Mouse (Mus musculus) ES-E14 (cell line): ENCODE measurements at regions not wholly inside any gene's neighbourhood (a gene's known extent, or its start where the extent isn't known, plus 50 kb on each side); places are given as distances from the start of the nearest gene placed in this dataset.
A peak's percentile ranks its signal among the peaks of the same experiment; 100 is the strongest.

Experiments used
- DNase-seq: peaks from one replicate; pipeline ENCODE4 v3.0.0-alpha.2; 2013; ENCODE audit warnings: low read depth, low spot score
- H3K27ac ChIP-seq: 2 replicates; pipeline ENCODE4 v1.5.1; 2012; ENCODE audit warnings: low read depth, mild to moderate bottlenecking, low read length, moderate library complexity, mixed read lengths; ENCODE audit not compliant: poor library complexity, insufficient read depth, severe bottlenecking
- H3K36me3 ChIP-seq: 2 replicates; pipeline ENCODE4 v1.6.1; 2012; ENCODE audit warnings: mild to moderate bottlenecking, low read length, moderate library complexity, mixed read lengths; ENCODE audit not compliant: control insufficient read depth, poor library complexity, insufficient read depth, severe bottlenecking
- H3K4me1 ChIP-seq, 2 experiments: fragments of 150-350 bp in 1 of 2; sonication (generic) in 1 of 2; 2 replicates each; pipeline ENCODE4 v1.6.1; 2012; ENCODE audit warnings: low read length in 2 of 2, mild to moderate bottlenecking in 1 of 2, mixed read lengths in 1 of 2; ENCODE audit not compliant: control insufficient read depth in 2 of 2, insufficient read depth in 2 of 2, poor library complexity in 1 of 2
- H3K4me3 ChIP-seq, 2 experiments: fragments of 150-350 bp in 1 of 2; sonication (generic) in 1 of 2; 2 replicates each; pipeline ENCODE4 v1.5.1; 2012; ENCODE audit warnings: low read length in 2 of 2, low read depth in 1 of 2, mild to moderate bottlenecking in 1 of 2, mixed read lengths in 1 of 2; ENCODE audit not compliant: insufficient read depth in 1 of 2, poor library complexity in 1 of 2, severe bottlenecking in 1 of 2
- H3K9ac ChIP-seq: 2 replicates; pipeline ENCODE4 v1.6.1; 2012; ENCODE audit warnings: low read depth, mild to moderate bottlenecking, low read length, mixed read lengths; ENCODE audit not compliant: poor library complexity, insufficient read depth, severe bottlenecking
- H3K9me3 ChIP-seq: fragments of 150-350 bp; sonication (generic); 2 replicates; pipeline ENCODE4 v1.6.1; 2012; ENCODE audit warnings: low read depth, mild to moderate bottlenecking, low read length; ENCODE audit not compliant: control insufficient read depth, insufficient read depth
- CHD2 ChIP-seq: IDR thresholded peaks from 2 replicates; pipeline ENCODE4 v1.6.1; 2014; ENCODE audit warnings: mild to moderate bottlenecking, low read depth, low read length, inconsistent platforms
- HCFC1 ChIP-seq: IDR thresholded peaks from 2 replicates; pipeline ENCODE4 v1.6.1; 2012; ENCODE audit warnings: low read length, inconsistent platforms, borderline replicate concordance; ENCODE audit not compliant: insufficient read depth
- MAFK ChIP-seq: IDR thresholded peaks from 2 replicates; pipeline ENCODE4 v1.6.1; 2014; ENCODE audit warnings: mild to moderate bottlenecking, low read depth, low read length, inconsistent platforms; ENCODE audit not compliant: insufficient read depth
- ZC3H11A ChIP-seq: IDR thresholded peaks from 2 replicates; pipeline ENCODE4 v1.6.1; 2012; ENCODE audit warnings: low read depth, mild to moderate bottlenecking, inconsistent platforms, low read length, borderline replicate concordance
- ZNF384 ChIP-seq: IDR thresholded peaks from 2 replicates; pipeline ENCODE4 v1.6.1; 2012; ENCODE audit warnings: low read depth, low read length, inconsistent platforms
- in situ Hi-C, 2 experiments: fragments of 600-800 bp; cut with MboI; formaldehyde crosslinking; loops; one replicate each; pipeline ENCODE4 v1.15.1; 2025; ENCODE audit warnings: low sequenced_read_pairs in 2 of 2, inconsistent platforms in 1 of 2; ENCODE audit not compliant: unreplicated experiment in 2 of 2

DNA sequence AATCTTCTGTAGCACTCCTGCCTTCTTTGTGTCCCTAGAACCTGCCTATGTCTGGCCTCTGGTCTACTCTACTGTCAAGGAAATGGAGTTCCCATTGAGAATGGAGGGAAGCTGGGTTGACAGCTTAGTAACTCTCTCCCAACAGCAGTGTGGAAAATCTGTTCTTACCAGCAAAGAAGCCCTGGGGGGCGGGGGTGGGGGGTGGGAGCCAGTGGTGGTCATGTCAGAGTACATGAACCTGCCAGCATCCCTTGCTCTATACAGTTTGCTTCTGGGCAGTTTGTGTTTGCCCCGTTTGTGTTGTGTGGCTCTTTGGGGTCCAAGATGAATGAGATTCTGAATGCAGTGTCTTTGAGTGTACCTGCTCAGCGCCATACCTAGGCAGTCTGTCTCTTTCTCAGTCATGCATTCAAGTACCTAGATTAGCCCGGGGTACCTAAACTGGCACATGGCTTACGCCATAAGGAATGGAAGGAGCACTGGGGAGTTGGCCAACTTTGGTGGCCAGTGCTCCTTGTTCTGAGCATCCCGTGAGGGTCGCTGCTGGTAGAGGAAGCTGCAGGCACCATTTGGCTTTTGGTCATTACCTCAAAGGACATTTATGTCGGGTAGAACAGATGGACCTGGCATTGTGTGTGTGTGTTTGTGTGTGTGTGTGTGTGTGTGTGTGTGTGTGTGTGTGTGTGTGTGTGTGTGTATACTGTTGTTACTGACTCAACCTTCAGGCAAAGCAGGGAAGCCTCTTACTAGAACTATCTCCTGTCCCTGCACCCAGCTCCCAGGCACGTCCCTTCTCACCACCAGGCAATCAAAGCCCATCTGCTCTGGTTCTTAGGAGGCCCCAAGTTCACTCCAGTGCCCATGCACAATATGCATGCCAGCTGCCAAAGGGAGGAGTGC is 227.6 kb upstream of the 1700012A03Rik start:
- H3K9ac ChIP-seq, result no peak overlapping the region

DNA sequence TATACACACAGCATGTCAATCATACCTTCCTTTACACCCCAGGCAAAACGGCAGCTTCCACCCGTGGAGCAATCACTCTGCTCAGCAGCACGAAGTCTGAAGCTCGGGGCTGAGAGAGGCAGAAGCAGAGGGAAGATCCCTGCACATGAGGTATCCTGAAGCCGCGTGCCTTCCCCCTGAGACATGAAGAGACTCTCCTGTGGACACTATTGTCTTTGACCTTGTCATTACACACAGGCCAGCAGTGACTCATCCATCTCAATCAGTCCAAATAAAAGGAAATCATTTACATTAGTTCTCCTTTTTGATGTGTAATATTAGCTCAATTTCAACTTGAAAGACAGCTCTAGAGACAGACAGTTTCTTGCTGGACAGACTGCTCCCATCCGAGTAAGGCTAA is 228.4 kb upstream of the 1700012A03Rik start:
- H3K4me1 ChIP-seq, result no peaks in the 10 kb centered on the region
- DNase-seq, result no peak
- TF ChIP-seq MAFK (no peak), CHD2 (no peak), ZC3H11A (no peak), ZNF384 (no peak), HCFC1 (no peak)

More for the DNA sequence above, 227.6 kb upstream of the 1700012A03Rik start:
- Histone ChIP-seq H3K4me3 (no peak overlapping the region), H3K36me3 (no peaks in the 10 kb centered on the region), H3K4me1 (no peaks in the 10 kb centered on the region), H3K27ac (no peak overlapping the region), H3K9me3 (no peaks in the 10 kb centered on the region)
- DNase-seq, result no peak
- no peak for TF ChIP-seq ZC3H11A
- no peak for TF ChIP-seq ZNF384
- no peak for TF ChIP-seq CHD2
- no peak for TF ChIP-seq HCFC1
- no peak for TF ChIP-seq MAFK
- in situ Hi-C loops, result no loop called here

DNA sequence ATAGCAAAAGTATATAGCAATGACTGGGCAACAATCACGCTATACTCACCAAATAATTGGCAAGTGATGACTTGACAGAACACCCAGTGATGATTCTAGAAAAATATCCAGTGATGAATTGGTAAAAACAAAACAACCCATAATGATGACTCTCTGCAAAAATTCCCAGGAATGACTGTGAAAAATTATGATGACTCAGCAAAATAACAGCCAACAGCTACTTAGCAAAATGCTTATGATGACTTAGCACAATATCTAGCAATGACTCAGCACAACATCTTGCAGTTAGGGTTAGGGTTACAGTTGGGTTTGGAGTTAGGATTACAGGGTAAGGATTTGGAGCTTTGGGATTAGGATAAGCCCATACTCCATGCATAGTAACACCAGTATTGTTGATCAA is 232.4 kb upstream of the 1700012A03Rik start:
- TF ChIP-seq CHD2, result no peak
- TF ChIP-seq MAFK, result peak; percentile 100
- no peak for TF ChIP-seq ZC3H11A
- TF ChIP-seq ZNF384, result no peak
- Histone ChIP-seq H3K9me3 (no peaks in the 10 kb centered on the region), H3K4me3 (no peak overlapping the region), H3K27ac (no peak overlapping the region), H3K36me3 (no peaks in the 10 kb centered on the region), H3K9ac (no peak overlapping the region), H3K4me1 (no peaks in the 10 kb centered on the region)
- in situ Hi-C loops, result no loop called here
- DNase-seq, result no peak

More for the DNA sequence above, 228.4 kb upstream of the 1700012A03Rik start:
- in situ Hi-C loops, result no loop called here
- Histone ChIP-seq H3K9ac (no peak overlapping the region), H3K36me3 (no peaks in the 10 kb centered on the region), H3K9me3 (no peaks in the 10 kb centered on the region), H3K4me3 (no peak overlapping the region), H3K27ac (no peak overlapping the region)

DNA sequence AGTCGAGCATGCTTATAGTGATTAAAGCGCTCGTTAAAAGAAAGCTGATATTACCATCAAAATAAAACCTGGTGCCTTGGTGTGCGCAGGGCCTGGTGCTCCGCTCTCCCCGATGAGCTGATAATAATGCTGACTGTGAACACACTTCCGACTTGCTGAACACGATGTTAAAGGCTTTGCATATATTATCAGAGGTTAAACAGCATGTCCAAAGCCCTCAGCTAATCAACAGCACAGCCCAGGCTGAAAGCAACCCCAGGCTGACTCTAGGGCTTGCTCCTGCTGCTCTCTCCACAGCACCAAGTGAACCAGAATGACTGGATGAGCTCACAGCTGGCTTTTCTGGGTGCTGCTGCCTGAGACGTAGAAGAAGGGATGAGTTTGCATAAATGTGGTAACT is 238.2 kb upstream of the 1700012A03Rik start:
- no peak overlapping the region for H3K27ac ChIP-seq
- 0 out of 4 replicates have a peak, but pooled peaks cover 0 to 3% of the 10 kb centered on the region in 2 experiments for H3K4me1 ChIP-seq
- no peak overlapping the region for H3K9ac ChIP-seq
- TF ChIP-seq HCFC1 (no peak), CHD2 (no peak), ZC3H11A (no peak), ZNF384 (no peak), MAFK (no peak)
- H3K4me3 ChIP-seq, result no peak overlapping the region
- H3K36me3 ChIP-seq, result no peaks in the 10 kb centered on the region
- in situ Hi-C loops, result no loop called here
- no peaks in the 10 kb centered on the region for H3K9me3 ChIP-seq
- DNase-seq, result no peak
